Mouse (Mus musculus): Measurements from ENCODE around the gene Fzr1. TPM values are rescaled to one million over a fixed set of nuclear protein-coding genes. Genes with fewer than 3 reads are reported as not detected.

Fzr1 gene
- polyA plus RNA-seq, 1 experiment from 2014 or later: 117 TPM

- peak; percentile 100 for DNase-seq (ENCODE audit: low spot score)
- under 1% methylated on average over 68 of the region's 68 CpGs for WGBS
- Histone ChIP-seq H3K27ac (peak within 1 kb of the TSS; percentile 96), H3K27me3 (ENCODE audit: insufficient read depth, poor library complexity, severe bottlenecking) (no peaks in the 10 kb centered on the region), H3K36me3 (peaks cover 53% of the 10 kb centered on the region), H3K9me3 (no peaks in the 10 kb centered on the region), H3K4me3 (peak within 1 kb of the TSS; percentile 94), H3K4me1 (peaks cover 74% of the 10 kb centered on the region)
These were observed 57.6 kb downstream of the Fzr1 start, which contains the start of gene Cactin for GRCm38 (mm10) chr10:81320550-81321347. Gene Cactin (plus strand): TSS chr10:81321103.

GRCm38 (mm10) chr10:81319741-81320549 is 58.4 kb downstream of the Fzr1 start:
- DNase-seq (ENCODE audit: low spot score): no peak
- H3K36me3 ChIP-seq: peaks cover 53% of the 10 kb centered on the region
- H3K4me1 ChIP-seq: peaks cover 68% of the 10 kb centered on the region

GRCm38 (mm10) chr10:81319330-81319699 is 59.0 kb downstream of the Fzr1 start:
- peaks cover 67% of the 10 kb centered on the region for H3K4me1 ChIP-seq
- WGBS: 40% methylated on average over 8 of the region's 8 CpGs
- no peaks in the 10 kb centered on the region for H3K27me3 ChIP-seq (ENCODE audit: insufficient read depth, poor library complexity, severe bottlenecking)
- H3K36me3 ChIP-seq: peaks cover 52% of the 10 kb centered on the region
- H3K27ac ChIP-seq: peak overlapping the region; percentile 96
- no peak for DNase-seq (ENCODE audit: low spot score)
- H3K4me3 ChIP-seq: peak overlapping the region; percentile 94
- no peaks in the 10 kb centered on the region for H3K9me3 ChIP-seq

More at GRCm38 (mm10) chr10:81319741-81320549, 58.4 kb downstream of the Fzr1 start:
- 2% methylated on average over 38 of the region's 38 CpGs for WGBS
- no peaks in the 10 kb centered on the region for H3K9me3 ChIP-seq
- H3K27me3 ChIP-seq (ENCODE audit: insufficient read depth, poor library complexity, severe bottlenecking): no peaks in the 10 kb centered on the region
- peak overlapping the region; percentile 96 for H3K27ac ChIP-seq
- peak overlapping the region; percentile 94 for H3K4me3 ChIP-seq

- Histone ChIP-seq H3K27ac (peak overlapping the region; percentile 96; the same call in 1 of the 2 replicates), H3K4me1 (peaks cover 65% of the 10 kb centered on the region), H3K36me3 (peaks cover 52% of the 10 kb centered on the region), H3K4me3 (peak overlapping the region; percentile 94), H3K9me3 (no peaks in the 10 kb centered on the region), H3K27me3 (ENCODE audit: insufficient read depth, poor library complexity, severe bottlenecking) (no peaks in the 10 kb centered on the region)
- DNase-seq (ENCODE audit: low spot score): no peak
- 93% methylated on average over 13 of the region's 13 CpGs for WGBS
These were observed 59.6 kb downstream of the Fzr1 start for GRCm38 (mm10) chr10:81318589-81319329.

GRCm38 (mm10) chr10:81317273-81317672 is 61.0 kb downstream of the Fzr1 start:
- Histone ChIP-seq H3K4me3 (peak overlapping the region; percentile 49), H3K27ac (peak overlapping the region; percentile 75; the same call in 1 of the 2 replicates), H3K27me3 (ENCODE audit: insufficient read depth, poor library complexity, severe bottlenecking) (no peaks in the 10 kb centered on the region), H3K36me3 (peaks cover 52% of the 10 kb centered on the region), H3K4me1 (peaks cover 61% of the 10 kb centered on the region), H3K9me3 (no peaks in the 10 kb centered on the region)
- DNase-seq (ENCODE audit: low spot score): peak; percentile 89
- WGBS: 16% methylated on average over 20 of the region's 20 CpGs

- Histone ChIP-seq H3K36me3 (peaks cover 58% of the 10 kb centered on the region), H3K4me3 (peak overlapping the region; percentile 49)
- 42% methylated on average over 16 of the region's 16 CpGs for WGBS
These were observed 61.8 kb downstream of the Fzr1 start for GRCm38 (mm10) chr10:81316338-81317060.

More at GRCm38 (mm10) chr10:81316338-81317060, 61.8 kb downstream of the Fzr1 start:
- Histone ChIP-seq H3K27ac (peak overlapping the region; percentile 75), H3K9me3 (no peaks in the 10 kb centered on the region), H3K27me3 (ENCODE audit: insufficient read depth, poor library complexity, severe bottlenecking) (no peaks in the 10 kb centered on the region), H3K4me1 (peaks cover 54% of the 10 kb centered on the region)
- no peak for DNase-seq (ENCODE audit: low spot score)

Small RNA genes within 50 kb of the gene (microRNA-seq; reads per million reads assigned to microRNA genes)
- 1.3 reads per million for gene Mir1191b
- gene Mir6913: not detected

Other genes with a start within 250 kb of the Fzr1 start
- 17.6 and 18.6 TPM in 2 replicates for gene Zbtb7a, start 243.3 kb downstream of the Fzr1 start, polyA plus RNA-seq (2016; fragmentation: Nextera tagmentation; extraction: Ambion mirVana)
- gene Pias4, start 210.6 kb downstream of the Fzr1 start, polyA plus RNA-seq (2016; fragmentation: Nextera tagmentation; extraction: Ambion mirVana): 53.5 and 62.2 TPM in 2 replicates
- gene Eef2, start 201.9 kb downstream of the Fzr1 start, polyA plus RNA-seq (2016; fragmentation: Nextera tagmentation; extraction: Ambion mirVana): 447 and 460 TPM in 2 replicates
- 56.3 and 78.7 TPM in 2 replicates for gene Dapk3, start 195.5 kb downstream of the Fzr1 start, polyA plus RNA-seq (2016; fragmentation: Nextera tagmentation; extraction: Ambion mirVana)
- not detected in 2 replicates for gene 4930442H23Rik, start 194.7 kb downstream of the Fzr1 start, polyA plus RNA-seq (2016; fragmentation: Nextera tagmentation; extraction: Ambion mirVana)
- 2.7 and 3.8 TPM in 2 replicates for gene Nmrk2, start 176.5 kb downstream of the Fzr1 start, polyA plus RNA-seq (2016; fragmentation: Nextera tagmentation; extraction: Ambion mirVana)
- 0.28 and 0.37 TPM in 2 replicates for gene Atcay, start 147.7 kb downstream of the Fzr1 start, polyA plus RNA-seq (2016; fragmentation: Nextera tagmentation; extraction: Ambion mirVana)
- gene Zfr2, start 145.4 kb downstream of the Fzr1 start, polyA plus RNA-seq (2016; fragmentation: Nextera tagmentation; extraction: Ambion mirVana): 4.9 and 5.6 TPM in 2 replicates
- 1.2 and 2.2 TPM in 2 replicates for gene Matk, start 125.6 kb downstream of the Fzr1 start, polyA plus RNA-seq (2016; fragmentation: Nextera tagmentation; extraction: Ambion mirVana)
- 284 and 285 TPM in 2 replicates for gene Mrpl54, start 111.6 kb downstream of the Fzr1 start, polyA plus RNA-seq (2016; fragmentation: Nextera tagmentation; extraction: Ambion mirVana)
- 56.5 and 57.0 TPM in 2 replicates for gene Apba3, start 111.6 kb downstream of the Fzr1 start, polyA plus RNA-seq (2016; fragmentation: Nextera tagmentation; extraction: Ambion mirVana)
- gene Tjp3, start 86.9 kb downstream of the Fzr1 start, polyA plus RNA-seq (2016; fragmentation: Nextera tagmentation; extraction: Ambion mirVana): 1.8 and 4.4 TPM in 2 replicates
- 42.6 and 55.9 TPM in 2 replicates for gene Pip5k1c, start 85.6 kb downstream of the Fzr1 start, polyA plus RNA-seq (2016; fragmentation: Nextera tagmentation; extraction: Ambion mirVana)
- gene Cactin, start 57.4 kb downstream of the Fzr1 start, polyA plus RNA-seq (2016; fragmentation: Nextera tagmentation; extraction: Ambion mirVana): 37.2 and 51.6 TPM in 2 replicates
- 10.8 and 15.6 TPM in 2 replicates for gene Tbxa2r, start 49.8 kb downstream of the Fzr1 start, polyA plus RNA-seq (2016; fragmentation: Nextera tagmentation; extraction: Ambion mirVana)
- gene Gipc3, start 35.2 kb downstream of the Fzr1 start, polyA plus RNA-seq (2016; fragmentation: Nextera tagmentation; extraction: Ambion mirVana): not detected in 2 replicates
- gene Hmg20b, start 28.0 kb downstream of the Fzr1 start, polyA plus RNA-seq (2016; fragmentation: Nextera tagmentation; extraction: Ambion mirVana): 100 and 109 TPM in 2 replicates
- 10.3 and 12.8 TPM in 2 replicates for gene Mfsd12, start 21.0 kb downstream of the Fzr1 start, polyA plus RNA-seq (2016; fragmentation: Nextera tagmentation; extraction: Ambion mirVana)
- 1.1 and 1.4 TPM in 2 replicates for gene 4930404N11Rik, start 12.7 kb downstream of the Fzr1 start, polyA plus RNA-seq (2016; fragmentation: Nextera tagmentation; extraction: Ambion mirVana)
- gene Dohh, start 5.9 kb upstream of the Fzr1 start, polyA plus RNA-seq (2016; fragmentation: Nextera tagmentation; extraction: Ambion mirVana): 100 and 105 TPM in 2 replicates
- gene Gm48551, start 6.0 kb upstream of the Fzr1 start, polyA plus RNA-seq (2016; fragmentation: Nextera tagmentation; extraction: Ambion mirVana): 2.2 and 3.1 TPM in 2 replicates
- gene Gm48552, start 10.5 kb upstream of the Fzr1 start, polyA plus RNA-seq (2016; fragmentation: Nextera tagmentation; extraction: Ambion mirVana): 1.1 and 1.7 TPM in 2 replicates
- gene Smim24, start 14.5 kb upstream of the Fzr1 start, polyA plus RNA-seq (2016; fragmentation: Nextera tagmentation; extraction: Ambion mirVana): 3.4 and 4.0 TPM in 2 replicates
- 23.0 and 24.3 TPM in 2 replicates for gene Nfic, start 77.1 kb upstream of the Fzr1 start, polyA plus RNA-seq (2016; fragmentation: Nextera tagmentation; extraction: Ambion mirVana)
- gene Celf5, start 104.2 kb upstream of the Fzr1 start, polyA plus RNA-seq (2016; fragmentation: Nextera tagmentation; extraction: Ambion mirVana): 0.10 and 0.18 TPM in 2 replicates
- 75.3 and 86.1 TPM in 2 replicates for gene Ncln, start 117.9 kb upstream of the Fzr1 start, polyA plus RNA-seq (2016; fragmentation: Nextera tagmentation; extraction: Ambion mirVana)
- 0.46 and 0.83 TPM in 2 replicates for gene S1pr4, start 121.6 kb upstream of the Fzr1 start, polyA plus RNA-seq (2016; fragmentation: Nextera tagmentation; extraction: Ambion mirVana)
- 2.8 and 4.8 TPM in 2 replicates for gene Gna15, start 145.7 kb upstream of the Fzr1 start, polyA plus RNA-seq (2016; fragmentation: Nextera tagmentation; extraction: Ambion mirVana)
- gene Gna11, start 166.7 kb upstream of the Fzr1 start, polyA plus RNA-seq (2016; fragmentation: Nextera tagmentation; extraction: Ambion mirVana): 73.2 and 79.1 TPM in 2 replicates
- gene Aes, start 181.0 kb upstream of the Fzr1 start, polyA plus RNA-seq (2016; fragmentation: Nextera tagmentation; extraction: Ambion mirVana): 467 and 523 TPM in 2 replicates
- gene Tle2, start 196.0 kb upstream of the Fzr1 start, polyA plus RNA-seq (2016; fragmentation: Nextera tagmentation; extraction: Ambion mirVana): 17.4 and 18.3 TPM in 2 replicates
- gene Tle6, start 222.6 kb upstream of the Fzr1 start, polyA plus RNA-seq (2016; fragmentation: Nextera tagmentation; extraction: Ambion mirVana): 29.0 and 33.9 TPM in 2 replicates
- gene BC025920, start 227.8 kb upstream of the Fzr1 start, polyA plus RNA-seq (2016; fragmentation: Nextera tagmentation; extraction: Ambion mirVana): 0.95 and 1.4 TPM in 2 replicates
- 28.5 and 30.7 TPM in 2 replicates for gene Sirt6, start 249.3 kb upstream of the Fzr1 start, polyA plus RNA-seq (2016; fragmentation: Nextera tagmentation; extraction: Ambion mirVana)